Mouse (Mus musculus) retina, adult 2 months (tissue): Measurements from ENCODE around the gene Dpep1.
"Not testable (repeated sequence)": the region's sequence is repeated elsewhere in the genome, so short reads cannot be mapped to it uniquely, and the experiment has no call there.

ENCODE experiments used
- DNase-seq: peaks from one replicate; pipeline ENCODE4 v3.0.0-alpha.2; 2012; ENCODE audit warnings: low read depth, low spot score

Gene Dpep1

DNA sequence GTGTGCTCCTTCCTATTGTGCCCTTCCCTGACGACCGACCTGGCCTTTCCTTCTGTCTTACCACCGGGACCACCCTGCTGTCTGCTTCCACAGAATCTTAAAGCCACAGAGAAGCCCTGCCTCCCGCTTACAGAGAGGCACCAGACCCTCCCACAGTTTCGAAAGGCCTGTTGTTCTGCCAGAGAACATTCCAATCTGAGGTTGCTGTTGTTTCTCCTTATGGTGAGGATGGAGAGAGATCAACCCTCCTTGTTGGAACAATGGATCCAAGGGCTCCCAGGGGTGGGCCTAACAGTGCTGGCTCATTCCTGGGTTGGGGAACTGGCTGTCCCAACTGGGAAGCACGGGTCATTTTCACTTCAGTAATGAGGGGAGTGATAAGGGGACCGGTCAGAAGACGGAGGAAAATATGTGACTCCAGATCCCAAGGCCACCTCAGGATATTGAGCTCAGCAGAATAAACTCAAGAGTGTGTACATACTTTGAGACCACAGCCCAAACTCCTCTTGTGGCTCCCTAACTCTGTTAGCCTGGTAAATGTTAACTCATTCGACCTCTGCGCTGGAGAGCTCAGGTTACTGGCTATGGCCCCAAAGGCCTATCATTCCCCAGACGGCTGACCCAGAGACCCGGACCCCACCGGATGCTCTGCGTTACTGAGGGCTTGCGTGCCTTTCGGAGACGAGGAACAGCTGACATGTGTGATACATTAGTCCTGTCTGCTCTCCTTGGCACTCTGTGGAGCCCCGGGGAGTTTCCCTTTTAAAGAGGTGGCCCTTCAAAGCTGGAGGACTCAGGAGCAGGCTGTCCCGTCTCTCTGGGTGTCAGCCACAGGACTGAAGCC is at the start of gene Dpep1:
TSS of gene Dpep1 (plus strand) at position 677 of the 844 bp plus-strand sequence.
- no peak for DNase-seq

DNA sequence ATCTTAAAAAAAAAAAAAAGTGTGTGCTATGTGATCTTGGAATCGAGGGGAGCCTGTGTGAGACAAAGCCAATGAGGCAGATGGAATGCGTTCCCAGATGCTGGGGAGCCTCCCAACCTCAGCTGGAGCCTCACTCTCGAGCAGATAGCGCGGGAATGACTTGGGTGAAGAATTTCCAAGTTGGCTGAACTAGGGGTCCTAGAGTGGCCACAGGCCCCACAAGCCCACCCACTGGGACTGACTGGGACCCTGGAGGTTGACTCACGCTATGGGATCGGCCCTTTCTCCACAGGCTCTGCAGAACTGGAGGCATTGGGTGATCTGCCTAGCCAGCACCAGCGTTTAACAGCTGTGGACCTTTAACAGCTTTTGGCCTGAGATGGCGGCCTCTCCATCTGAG is 49.8 kb upstream of the Dpep1 start:
- no peak for DNase-seq

DNA sequence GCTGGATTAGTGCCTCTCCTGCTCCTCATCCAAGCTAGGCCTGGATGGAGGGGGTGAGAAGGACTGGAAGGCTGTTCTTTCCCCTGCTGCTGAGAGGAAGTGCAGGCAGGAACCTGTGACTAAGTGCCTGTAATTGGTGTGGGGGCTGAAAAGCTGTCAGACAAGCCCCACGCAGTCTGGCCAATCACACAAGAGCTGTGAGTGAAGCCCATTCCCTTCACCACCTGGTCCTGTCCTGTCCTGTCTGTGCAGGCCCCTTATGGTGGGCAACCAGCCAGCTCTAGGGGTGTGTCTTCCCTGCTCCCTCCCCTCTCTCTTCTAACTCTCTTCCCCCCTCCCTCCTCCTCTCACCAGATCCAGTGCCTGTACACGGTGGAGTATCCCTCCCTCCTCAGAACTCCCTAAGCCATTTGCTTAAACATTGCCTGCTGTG is 48.4 kb upstream of the Dpep1 start:
- DNase-seq = no peak

DNA sequence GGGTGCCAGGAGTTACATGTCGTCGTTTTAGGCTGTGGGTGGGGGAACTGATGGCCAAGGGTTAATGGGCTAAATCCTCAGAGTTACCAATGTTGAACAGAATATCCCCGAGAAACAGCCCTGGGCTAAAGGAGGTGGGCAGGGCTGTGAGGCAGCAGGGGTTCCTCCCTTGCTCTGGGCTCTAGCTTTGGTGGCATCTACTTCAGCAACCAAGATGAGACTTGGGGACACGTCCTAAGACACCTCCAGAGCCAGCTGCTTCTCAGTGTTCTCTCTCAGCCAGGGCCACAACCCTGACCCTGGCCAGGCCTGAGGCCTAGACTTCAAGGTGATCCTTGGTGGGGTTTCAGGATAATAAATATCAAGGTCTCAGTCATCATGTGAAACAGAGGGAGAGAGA is 47.3 kb upstream of the Dpep1 start:
- DNase-seq = no peak

DNA sequence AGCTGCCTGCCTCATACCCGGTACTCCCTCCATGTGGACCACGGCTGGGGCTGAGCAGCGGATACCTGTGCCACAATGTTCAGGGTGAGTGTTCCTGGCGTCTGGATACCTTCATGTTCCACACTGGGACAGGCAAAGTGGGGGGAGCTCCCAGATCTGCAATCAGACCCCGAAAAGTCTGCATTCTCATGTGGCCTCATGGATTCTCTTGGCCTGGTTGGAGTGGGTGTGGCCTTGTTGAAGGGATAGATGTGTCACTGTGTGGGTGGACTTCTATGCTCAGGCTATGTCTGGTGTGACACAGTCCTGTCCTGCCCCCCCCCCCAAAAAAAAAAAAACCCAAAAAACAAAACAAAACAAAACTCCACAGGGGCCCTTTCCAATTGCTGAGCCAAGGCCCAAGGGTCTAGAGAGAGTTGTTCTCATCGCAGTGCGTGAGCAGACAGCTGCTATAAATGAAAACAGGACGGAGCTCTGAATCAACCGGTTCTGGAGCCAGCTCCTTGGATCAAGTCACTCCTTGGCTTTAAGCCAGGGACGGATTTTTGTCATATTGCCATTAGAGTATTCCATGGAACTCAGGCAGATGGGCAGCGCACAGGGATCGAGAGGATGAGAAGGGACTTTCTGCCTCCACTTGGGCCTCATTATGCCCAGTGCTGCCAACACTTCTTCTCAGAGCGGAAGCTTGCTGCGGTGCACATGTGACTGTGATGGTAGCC is 44.1 kb upstream of the Dpep1 start:
- DNase-seq = no peak

DNA sequence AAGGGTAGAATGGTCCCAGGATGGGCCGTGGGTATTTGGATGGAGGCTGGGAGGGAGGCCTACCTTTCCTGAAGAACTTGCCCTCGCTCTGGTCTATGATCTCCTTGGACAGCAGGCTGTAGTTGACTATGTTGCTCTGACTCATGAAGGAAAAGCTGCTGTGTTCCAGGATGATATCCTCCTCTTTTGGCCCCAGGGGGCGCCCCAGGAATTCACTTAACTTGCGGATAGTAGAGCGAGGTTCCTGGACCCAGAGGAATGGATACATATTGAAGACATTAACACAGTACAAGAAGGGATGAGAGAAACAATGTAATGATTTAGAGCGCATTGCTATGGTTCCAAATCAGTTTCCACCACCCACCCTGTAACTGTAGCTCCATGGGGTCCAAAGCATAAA is 40.8 kb upstream of the Dpep1 start:
- DNase-seq = no peak

DNA sequence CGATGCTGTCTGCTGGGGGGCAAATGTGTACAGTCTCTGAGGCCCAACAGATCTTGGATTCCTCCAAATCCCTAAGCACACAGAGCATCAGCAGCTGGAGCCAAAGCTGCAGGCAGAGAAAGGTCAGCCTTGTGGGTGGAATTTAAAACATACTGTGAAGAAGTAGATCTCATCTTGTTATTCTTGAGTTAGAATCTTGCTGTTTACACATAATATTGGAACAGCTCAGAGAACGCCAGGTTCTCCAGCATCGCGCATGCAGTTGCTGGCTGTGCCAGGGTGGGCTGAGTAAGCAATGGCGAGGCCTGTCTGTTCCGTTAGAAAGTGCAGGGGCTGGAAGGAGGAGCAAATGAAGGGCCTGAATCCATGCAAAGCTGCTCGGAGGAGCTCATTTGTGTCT is 39.7 kb upstream of the Dpep1 start:
- DNase-seq = no peak

DNA sequence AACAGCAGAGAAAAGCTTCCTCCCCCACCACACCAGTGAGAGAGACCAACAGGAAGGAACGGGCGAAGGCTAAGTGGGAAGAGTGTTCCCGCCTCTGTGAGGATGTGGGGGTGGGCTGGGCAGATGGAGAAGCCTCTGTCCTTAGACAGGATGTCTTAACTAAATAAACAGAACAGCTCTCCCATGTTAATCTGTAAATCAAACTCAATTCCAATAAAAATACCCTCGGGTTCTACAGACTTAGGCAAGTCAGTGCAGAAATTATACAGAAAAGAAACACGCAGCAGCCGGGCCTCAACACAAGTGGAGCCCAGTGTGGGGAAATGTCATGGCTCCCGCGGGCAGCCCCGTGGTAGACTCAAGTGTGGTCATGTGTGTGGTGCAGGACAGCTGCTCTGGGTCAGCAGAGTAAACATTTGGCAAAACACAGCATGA is 35.3 kb upstream of the Dpep1 start:
- no peak for DNase-seq

DNA sequence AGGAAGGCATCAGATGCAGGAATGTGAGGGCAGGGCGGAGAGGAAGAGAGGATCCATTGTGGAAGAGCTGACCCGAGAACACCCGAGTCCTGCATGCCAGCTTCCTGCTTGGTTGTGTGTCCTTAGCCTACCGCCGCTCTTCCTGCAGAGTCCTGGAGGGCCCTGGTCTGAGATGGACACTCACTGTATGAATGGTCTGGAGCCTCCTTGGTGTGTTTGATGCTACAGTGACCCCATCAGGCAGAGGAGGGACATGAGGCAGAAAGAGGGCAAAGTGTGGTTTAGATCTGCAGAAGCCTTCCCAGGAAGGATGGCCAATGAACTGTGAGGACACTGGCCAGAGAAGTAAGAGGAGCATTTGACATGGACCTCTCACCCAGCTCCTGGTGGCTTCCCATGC is 30.9 kb upstream of the Dpep1 start:
- DNase-seq = no peak

DNA sequence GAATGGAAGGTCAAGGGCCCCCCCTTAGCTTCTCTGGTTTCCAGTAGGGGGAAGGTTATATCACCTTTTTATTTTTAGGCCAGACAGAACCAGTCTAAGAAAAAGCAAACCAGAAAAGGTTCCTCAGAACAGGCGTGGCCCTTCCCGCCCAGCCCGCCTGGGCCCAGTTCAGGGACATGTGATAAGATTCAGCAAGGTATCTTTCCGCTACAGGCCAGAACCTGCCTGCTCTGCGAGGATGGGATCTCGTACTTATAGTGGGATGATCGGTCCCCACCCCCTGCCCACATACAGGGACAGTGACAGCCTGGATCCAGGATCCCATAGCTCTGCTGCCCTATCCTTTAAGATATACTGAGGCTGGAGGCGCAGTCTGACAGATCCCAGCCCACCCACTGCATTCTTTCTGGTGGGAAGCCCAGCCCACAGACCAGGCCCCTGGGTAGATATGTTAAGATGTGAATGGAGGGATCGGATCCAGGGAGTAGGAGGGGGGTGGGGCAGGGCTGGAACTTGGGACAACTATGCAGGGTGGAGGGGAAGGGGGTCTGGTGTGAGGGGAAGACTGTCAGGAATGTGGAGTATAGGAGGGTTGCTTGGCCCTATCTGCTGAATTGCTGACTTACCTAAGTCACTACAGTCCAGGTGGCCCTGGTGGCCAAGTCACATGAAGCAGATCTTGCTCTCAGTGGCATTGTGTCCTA is 29.8 kb upstream of the Dpep1 start:
- no peak for DNase-seq

DNA sequence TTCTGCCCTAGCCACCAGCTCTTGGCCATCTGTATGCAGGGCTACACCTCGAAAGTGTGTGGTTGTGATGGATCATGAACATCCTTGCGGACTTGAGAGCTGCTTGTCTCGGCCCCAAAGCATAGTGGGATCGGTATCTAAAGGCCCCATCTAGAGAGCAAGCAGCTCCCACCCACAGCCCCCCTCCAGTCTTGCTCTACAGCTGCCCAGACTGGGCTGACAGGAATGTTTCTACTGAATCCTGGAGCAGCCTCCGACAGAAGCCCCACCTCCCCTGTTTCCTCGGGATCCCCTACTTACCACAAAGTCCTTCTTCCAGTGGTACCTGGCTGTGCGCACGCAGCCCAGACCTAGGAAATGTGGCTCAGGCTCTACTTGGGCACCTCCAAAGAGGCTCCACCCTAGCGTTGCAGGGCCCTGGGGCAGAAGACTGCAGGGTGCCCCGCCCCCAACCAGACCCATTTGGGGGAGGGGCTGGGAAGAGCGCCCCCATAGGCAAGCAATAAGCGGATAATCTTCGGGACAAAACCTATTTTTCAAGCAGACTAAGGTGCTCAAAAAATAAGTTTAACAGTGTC is 28.1 kb upstream of the Dpep1 start, which contains the start of gene Sult5a1:
TSS of gene Sult5a1 (minus strand) at position 428 of the 578 bp plus-strand sequence.
- DNase-seq = no peak

DNA sequence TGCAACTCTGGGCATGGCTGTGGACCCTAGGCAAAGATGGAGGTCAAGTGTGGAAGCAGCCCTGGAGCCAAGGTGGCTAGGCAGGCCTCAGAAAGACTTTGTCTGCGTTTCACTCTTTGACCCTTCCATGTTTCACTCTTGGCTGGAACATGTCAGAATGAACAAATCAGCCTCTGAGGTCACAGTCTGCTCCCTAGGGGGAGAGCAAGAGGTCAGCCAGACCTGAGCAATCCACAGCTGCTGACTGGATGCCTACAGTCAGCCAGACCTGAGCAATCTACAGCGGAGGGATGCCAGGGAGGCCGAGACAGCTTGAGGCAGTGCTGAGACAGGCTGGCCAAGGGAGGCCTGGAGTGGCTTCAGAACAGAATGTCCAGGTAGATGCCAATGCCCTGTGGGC is 4.7 kb upstream of the Dpep1 start:
- no peak for DNase-seq

DNA sequence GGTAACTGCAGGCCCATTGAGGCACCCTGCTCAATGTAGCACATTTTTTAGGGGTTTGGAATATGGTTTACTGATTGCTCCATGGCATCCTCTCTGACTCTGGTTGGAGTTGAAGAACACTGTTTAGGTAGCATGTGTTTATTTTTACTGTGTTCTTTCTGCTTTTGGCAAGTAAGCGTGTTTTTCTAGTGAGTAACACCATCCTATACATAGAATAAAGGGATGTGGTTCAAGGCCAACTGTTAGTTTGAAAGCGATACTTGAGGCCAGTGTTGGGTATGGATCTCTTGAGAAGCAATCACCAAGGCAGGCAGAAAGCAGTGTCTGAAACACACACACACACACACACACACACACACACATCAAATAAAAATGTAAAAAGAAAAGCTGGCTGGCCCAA is 2.0 kb downstream of the Dpep1 start:
- no peak for DNase-seq

DNA sequence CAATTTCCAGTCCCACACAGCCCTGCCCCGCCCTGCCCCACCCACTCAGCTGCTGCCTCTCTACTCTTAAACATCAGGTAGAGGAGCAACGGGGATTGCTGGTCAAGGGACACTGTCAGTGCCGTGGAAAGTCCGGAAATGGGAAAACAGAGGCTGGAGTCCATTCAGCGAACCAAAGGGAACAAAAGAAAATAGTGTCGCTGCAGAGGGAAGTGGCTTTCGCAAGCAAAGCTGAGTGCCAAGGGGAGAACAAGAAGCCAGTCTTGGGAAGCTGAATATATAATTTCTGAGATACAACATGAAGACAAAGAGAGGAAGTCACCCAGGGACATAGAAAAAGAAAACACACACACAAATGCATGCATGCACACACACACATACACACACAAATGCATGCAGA is 2.8 kb downstream of the Dpep1 start:
- no peak for DNase-seq

DNA sequence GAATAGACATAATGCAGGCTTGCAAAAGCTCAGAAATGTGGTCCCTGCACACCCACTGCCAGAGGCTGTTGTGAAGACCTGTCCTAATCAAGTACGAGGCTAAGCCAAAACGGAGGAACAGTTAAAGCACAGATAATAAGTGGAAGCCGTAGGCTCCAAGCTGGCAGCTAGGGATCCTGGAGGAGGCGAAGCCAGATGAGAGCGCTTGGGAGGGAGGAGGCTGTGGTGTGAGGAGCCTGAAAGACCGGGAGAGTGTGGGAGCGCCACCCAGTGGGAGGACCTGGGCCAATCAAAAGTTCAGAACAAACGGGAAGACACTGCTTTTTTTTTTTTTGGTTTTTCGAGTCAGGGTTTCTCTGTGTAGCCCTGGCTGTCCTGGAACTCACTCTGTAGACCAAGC is 4.6 kb downstream of the Dpep1 start:
- no peak for DNase-seq

DNA sequence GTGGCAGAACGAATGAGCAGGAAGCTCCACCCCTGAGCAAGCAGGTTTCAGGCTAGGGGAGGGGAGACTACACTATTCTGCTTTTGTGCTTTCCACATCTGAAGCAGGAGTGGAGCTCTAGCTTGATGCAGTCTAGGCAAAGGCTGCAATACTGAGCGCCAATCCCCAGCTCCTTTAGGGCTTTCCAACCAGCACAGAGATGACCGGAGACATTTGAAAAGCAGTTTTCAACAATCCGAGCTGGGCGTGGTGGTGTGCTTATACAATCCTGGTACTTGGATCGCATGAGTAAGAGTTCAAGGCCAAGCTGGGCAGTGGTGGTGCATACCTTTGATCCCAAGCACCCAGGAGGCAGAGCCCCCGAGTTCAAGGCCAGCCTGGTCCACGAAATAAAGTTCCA is 5.9 kb downstream of the Dpep1 start:
- no peak for DNase-seq

DNA sequence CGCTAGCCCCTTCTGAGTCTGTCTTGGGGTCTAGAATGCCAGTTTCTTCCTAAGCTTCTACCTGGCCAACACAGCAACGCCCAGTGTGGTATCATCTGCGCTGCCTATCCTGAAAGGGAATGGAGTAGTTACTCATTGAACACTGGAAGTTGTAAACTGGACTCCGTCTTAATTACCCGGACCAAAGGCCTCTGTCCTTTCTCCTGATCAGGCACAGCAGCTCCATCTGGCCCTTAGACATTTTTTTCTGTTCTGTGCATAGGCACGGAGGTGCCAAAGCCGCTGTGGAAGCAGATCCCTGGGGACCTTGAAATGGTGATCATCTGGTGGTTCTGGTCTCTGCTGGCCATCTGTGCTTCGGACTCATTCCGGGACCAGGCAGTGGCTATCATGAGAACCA is 7.7 kb downstream of the Dpep1 start:
- DNase-seq = no peak

DNA sequence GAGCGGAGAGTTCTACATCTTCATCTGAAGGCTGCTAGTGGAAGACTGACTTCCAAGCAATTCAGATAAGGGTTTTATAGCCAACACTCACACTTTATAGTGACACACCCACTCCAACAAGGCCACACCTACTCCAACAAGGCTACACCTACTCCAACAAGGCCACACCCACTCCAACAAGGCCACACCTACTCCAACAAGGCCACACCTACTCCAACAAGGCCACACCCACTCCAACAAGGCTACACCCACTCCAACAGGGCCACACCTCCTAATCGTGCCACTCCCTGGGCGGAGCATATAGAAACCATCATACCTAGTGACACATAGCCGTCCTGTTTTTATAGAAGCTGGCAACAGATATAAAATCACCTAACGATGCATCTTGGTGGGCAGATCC is 11.0 kb downstream of the Dpep1 start:
- not testable (repeated sequence) for DNase-seq

DNA sequence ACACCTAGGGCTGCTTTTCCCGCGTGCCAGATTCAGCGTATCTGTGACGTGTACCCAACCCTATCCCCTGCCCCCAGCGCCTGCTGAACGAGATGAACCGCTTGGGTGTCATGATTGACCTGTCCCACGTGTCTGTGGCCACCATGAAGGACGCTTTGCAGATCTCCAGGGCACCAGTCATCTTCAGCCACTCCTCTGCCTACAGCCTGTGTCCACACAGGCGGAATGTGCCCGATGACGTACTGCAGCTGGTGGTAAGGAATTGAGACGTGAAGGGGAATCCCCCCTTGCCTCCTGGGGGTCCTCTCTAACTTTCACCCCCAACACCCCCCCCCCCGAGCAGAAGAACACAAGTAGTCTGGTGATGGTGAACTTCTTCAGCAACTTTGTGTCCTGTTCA is 13.8 kb downstream of the Dpep1 start:
- no peak for DNase-seq

DNA sequence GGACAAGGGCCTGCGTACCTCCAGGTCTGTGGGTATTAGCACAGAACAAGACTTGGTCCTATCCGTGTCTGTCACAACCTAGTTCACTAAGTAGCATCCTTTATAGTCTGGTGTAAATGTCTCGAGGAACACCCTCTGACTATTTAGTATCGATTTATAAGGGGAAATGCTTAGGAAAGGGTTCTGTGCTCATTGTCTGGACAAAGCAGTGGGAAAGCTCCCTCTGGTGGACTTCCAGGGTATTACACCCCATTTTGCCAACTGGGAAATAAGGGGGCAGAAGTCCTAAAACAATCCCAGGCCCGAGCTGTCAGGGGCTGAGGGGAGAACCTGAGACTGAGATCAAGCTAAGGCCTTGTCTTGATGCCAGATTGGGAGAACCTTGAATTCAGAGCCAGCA is 16.2 kb downstream of the Dpep1 start:
- peak; percentile 43 for DNase-seq

DNA sequence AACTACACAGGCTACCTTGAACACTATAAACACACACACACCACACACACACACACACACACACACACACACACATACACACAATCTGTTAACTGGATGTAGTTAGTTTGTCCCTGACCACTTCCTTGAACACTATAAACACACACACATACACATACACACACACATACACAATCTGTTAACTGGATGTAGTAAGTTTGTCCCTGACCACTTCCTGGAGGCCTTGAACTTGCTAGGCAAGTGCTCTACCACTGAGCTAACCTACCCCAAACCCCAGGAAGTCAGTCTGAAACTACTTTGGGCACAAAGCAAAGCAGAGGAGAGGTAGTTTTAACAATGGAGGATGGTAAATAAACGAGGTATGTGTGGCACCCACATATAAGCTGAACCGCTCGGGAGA is 17.5 kb downstream of the Dpep1 start:
- DNase-seq = no peak

DNA sequence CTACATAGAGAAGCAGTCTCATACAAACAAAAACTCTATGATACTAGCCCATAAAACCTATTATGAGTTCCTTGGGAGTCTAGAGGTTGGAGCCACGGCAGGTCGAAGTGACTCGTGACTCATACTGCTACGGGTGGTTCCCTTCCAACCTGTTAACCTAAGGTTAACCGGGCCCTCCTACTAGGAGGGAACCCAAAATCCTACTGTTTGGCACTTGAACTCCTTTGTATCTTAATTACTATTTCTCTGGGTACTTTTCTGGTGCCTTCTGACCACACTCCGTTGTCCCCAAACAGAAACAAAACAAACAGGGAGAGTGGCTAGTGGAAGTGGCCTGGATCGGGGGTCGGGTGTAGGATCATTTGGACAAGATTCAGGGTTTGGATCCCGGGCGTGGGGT is 25.8 kb downstream of the Dpep1 start:
- no peak for DNase-seq
